Mouse (Mus musculus) liver, postnatal 0 days (tissue): ENCODE results near the gene Inafm1. TPM values are rescaled to one million over a fixed set of nuclear protein-coding genes. Genes with fewer than 3 reads are reported as not detected.

ENCODE experiments used
- ATAC-seq: fragments of 200-750 bp; cut with Nextera tagmentation; 2 replicates; pipeline ENCODE4 v1.8.0; 2017; ENCODE audit warnings: mild to moderate bottlenecking, moderate library complexity
- DNase-seq: peaks from one replicate; pipeline ENCODE4 v3.0.0-alpha.2; 2016
- H3K27ac ChIP-seq: fragments of 300-500 bp; sonication (generic); 2 replicates; pipeline ENCODE4 v1.5.1; 2014; ENCODE audit warnings: antibody characterized with exemption, moderate library complexity, mild to moderate bottlenecking, low read depth
- H3K27me3 ChIP-seq: fragments of 300-500 bp; sonication (generic); 2 replicates; pipeline ENCODE4 v1.6.1; 2014; ENCODE audit warnings: low read length, control low read depth, mixed read lengths; ENCODE audit not compliant: insufficient read depth
- H3K36me3 ChIP-seq: fragments of 300-500 bp; sonication (generic); replicated peaks from 2 replicates; pipeline ENCODE4 v1.6.1; 2014; ENCODE audit warnings: mild to moderate bottlenecking, control low read depth, low read length, moderate library complexity, mixed read lengths; ENCODE audit not compliant: insufficient read depth
- H3K4me1 ChIP-seq: fragments of 300-500 bp; sonication (generic); 2 replicates; pipeline ENCODE4 v1.6.1; 2014; ENCODE audit warnings: antibody characterized with exemption, mild to moderate bottlenecking, control low read depth; ENCODE audit not compliant: insufficient read depth
- H3K4me2 ChIP-seq: fragments of 300-500 bp; sonication (generic); 2 replicates; pipeline ENCODE4 v1.6.1; 2014; ENCODE audit warnings: low read depth, mild to moderate bottlenecking, low read length, moderate library complexity, mixed read lengths
- H3K4me3 ChIP-seq: fragments of 300-500 bp; sonication (generic); 2 replicates; pipeline ENCODE4 v1.5.1; 2014; ENCODE audit warnings: low read depth, low read length
- H3K9ac ChIP-seq: fragments of 300-500 bp; sonication (generic); replicated peaks from 2 replicates; pipeline ENCODE4 v1.6.1; 2014; ENCODE audit warnings: mild to moderate bottlenecking, moderate library complexity
- H3K9me3 ChIP-seq: fragments of 300-500 bp; sonication (generic); 2 replicates; pipeline ENCODE4 v1.6.1; 2016; ENCODE audit warnings: mild to moderate bottlenecking, control low read depth, low read length, mixed read lengths
- CTCF ChIP-seq: sonication (generic); IDR thresholded peaks from 2 replicates; pipeline ENCODE4 v1.5.1; 2016; ENCODE audit warnings: antibody characterized with exemption, low read depth
- EP300 ChIP-seq: IDR thresholded peaks from 2 replicates; pipeline ENCODE4 v1.6.1; 2016; ENCODE audit warnings: antibody characterized with exemption, low read depth, mild to moderate bottlenecking
- WGBS: fragments of 180-500 bp; shearing (Covaris S2); extraction: QIAGEN DNeasy Blood & Tissue Kit; methylation state at CpG from one replicate; pipeline ENCODE4 v1.1.7; 2014; ENCODE audit not compliant: insufficient replicate concordance; 5-methylcytosine and 5-hydroxymethylcytosine counted together
- polyA plus RNA-seq: library from polyadenylated mRNA; unstranded; fragments of >200 nt; fragmentation: Nextera tagmentation; extraction: Ambion mirVana; gene quantifications from 2 replicates; pipeline ENCODE4 v1.2.1, GENCODE M21; 2015

Inafm1 gene
- polyA plus RNA-seq, 1 experiment from 2014 or later, result 7.5 TPM

GRCm38 (mm10) chr7:16313481-16314220, 40.2 kb upstream of the Inafm1 start:
- WGBS, result 5% methylated on average over 55 of the region's 66 CpGs
- Histone ChIP-seq H3K9me3 (no peaks in the 10 kb centered on the region), H3K27ac (peak overlapping the region; percentile 99), H3K9ac (peak overlapping the region; percentile 95), H3K4me1 (peaks cover 41% of the 10 kb centered on the region), H3K4me3 (peak overlapping the region; percentile 81), H3K36me3 (peaks cover 16% of the 10 kb centered on the region), H3K27me3 (peaks cover 2% of the 10 kb centered on the region; the same call in 1 of the 2 replicates), H3K4me2 (peak overlapping the region; percentile 100)
- peak; percentile 89 for DNase-seq
- TF ChIP-seq EP300, result no peak
- no peak; the same call in 1 of the 2 replicates for TF ChIP-seq CTCF
- peak; percentile 60 for ATAC-seq

DNA sequence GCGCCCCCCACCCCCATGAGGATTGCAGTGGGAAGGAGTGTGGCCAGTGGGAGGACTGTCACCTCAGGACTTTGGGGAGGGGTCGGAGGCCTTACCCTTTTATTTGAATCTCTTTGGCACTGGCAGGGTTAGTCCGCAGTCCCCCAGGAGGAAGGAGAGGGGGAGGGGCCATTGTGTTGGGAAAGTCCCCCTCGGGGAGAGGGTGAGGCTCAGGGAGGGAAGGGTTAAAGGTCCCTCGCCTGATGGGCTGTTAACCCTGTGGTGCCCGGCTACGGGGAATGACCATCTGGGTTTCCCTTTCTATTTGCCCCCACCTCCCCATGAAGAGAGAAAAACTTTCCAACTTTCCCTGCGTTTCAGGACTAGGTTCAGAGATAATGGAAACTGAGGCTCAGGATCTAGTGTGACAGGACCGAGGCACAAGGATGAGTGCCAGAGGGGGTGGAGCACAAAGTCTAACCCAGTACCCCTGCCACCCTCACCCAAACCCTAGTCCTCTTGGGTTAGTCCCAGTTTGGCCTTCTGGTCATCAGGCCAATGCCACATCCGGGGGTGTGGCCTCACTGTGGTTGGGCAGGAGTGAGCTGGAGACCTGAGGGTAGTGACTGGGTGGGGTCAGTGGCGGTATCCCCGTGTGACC, 39.4 kb upstream of the Inafm1 start:
- no peaks in the 10 kb centered on the region for H3K9me3 ChIP-seq
- TF ChIP-seq EP300 (0 out of 2 replicates have a peak, but pooled peaks have one; percentile 5), CTCF (no peak)
- peaks cover 13% of the 10 kb centered on the region for H3K36me3 ChIP-seq
- H3K27me3 ChIP-seq, result peaks cover 2% of the 10 kb centered on the region; the same call in 1 of the 2 replicates
- peak overlapping the region; percentile 100 for H3K4me2 ChIP-seq
- ATAC-seq (peak; percentile 30), DNase-seq (peak; percentile 78)
- H3K27ac ChIP-seq, result peak overlapping the region; percentile 99
- peaks cover 45% of the 10 kb centered on the region for H3K4me1 ChIP-seq
- WGBS, result 0% methylated on average over 12 of the region's 12 CpGs
- H3K4me3 ChIP-seq, result peak overlapping the region; percentile 81
- peak overlapping the region; percentile 95 for H3K9ac ChIP-seq

DNA sequence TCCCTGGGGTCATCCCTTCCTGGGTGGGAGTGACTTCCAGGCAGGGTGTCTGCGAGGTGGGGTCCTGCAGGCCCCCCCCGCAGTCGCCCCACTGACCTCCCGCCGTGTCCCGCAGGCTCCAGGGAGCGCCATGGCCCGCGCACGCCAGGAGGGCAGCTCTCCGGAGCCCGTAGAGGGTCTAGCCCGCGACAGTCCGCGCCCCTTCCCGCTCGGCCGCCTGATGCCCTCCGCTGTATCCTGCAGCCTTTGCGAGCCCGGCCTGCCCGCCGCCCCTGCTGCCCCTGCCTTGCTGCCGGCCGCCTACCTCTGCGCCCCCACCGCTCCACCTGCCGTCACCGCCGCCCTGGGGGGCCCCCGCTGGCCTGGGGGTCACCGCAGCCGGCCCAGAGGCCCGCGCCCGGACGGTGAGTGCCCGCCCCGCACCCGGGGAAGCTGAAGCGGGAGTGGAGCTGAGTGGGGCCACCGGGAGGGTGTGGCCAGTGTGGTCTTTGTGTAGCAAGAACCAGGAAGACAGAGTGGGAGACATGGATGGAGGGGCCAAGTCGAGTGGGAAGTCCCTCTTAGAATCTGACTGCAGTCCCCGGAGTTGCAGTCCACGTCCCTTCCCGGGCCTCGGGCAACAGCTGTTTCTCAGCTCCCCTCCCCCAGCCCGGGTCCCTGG, 38.7 kb upstream of the Inafm1 start:
- H3K9me3 ChIP-seq, result no peaks in the 10 kb centered on the region
- ATAC-seq (no peak), DNase-seq (peak; percentile 58)
- 3% methylated on average over 33 of the region's 49 CpGs for WGBS
- H3K27me3 ChIP-seq, result peaks cover 2% of the 10 kb centered on the region; the same call in 1 of the 2 replicates
- peaks cover 45% of the 10 kb centered on the region for H3K4me1 ChIP-seq
- H3K4me3 ChIP-seq, result peak overlapping the region; percentile 81
- H3K27ac ChIP-seq, result peak overlapping the region; percentile 99
- H3K4me2 ChIP-seq, result peak overlapping the region; percentile 100
- TF ChIP-seq EP300 (no peak), CTCF (no peak)
- peaks cover 6% of the 10 kb centered on the region for H3K36me3 ChIP-seq
- peak overlapping the region; percentile 95 for H3K9ac ChIP-seq

DNA sequence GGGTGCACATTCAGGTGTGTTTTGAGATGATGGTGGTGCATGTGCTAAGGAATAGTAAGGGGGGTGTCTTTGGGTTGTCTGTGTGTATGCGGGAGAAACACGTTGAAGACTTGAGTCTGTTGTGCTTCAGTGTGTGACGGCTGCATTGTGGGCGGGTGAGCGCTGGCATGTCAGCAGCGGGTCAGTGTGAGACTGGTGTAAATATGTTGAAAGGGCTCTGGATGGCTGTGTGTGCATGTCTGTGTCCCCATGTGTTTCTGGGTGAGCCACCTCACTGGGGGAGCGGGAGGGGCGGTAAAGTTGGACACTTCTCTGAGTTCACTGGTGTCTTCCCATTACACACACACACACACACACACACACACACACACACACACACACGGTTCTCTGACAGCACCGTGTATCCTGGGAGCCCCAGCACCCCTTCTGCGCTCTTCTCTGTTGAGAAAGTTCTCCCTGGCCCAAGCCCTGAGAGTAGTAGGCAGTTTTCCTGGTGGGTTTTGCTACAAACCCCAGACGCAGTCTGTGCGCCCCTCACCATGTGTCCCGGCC, 38.1 kb upstream of the Inafm1 start:
- Histone ChIP-seq H3K4me1 (peaks cover 45% of the 10 kb centered on the region), H3K27ac (peak overlapping the region; percentile 99), H3K36me3 (peaks cover under 1% of the 10 kb centered on the region; the same call in 1 of the 2 replicates), H3K4me2 (peak overlapping the region; percentile 100), H3K4me3 (peak overlapping the region; percentile 81), H3K9me3 (no peaks in the 10 kb centered on the region), H3K9ac (peak overlapping the region; percentile 95), H3K27me3 (peaks cover 2% of the 10 kb centered on the region; the same call in 1 of the 2 replicates)
- DNase-seq, result peak; percentile 62
- under 1% methylated on average over 14 of the region's 14 CpGs for WGBS
- TF ChIP-seq CTCF, result no peak
- no peak for TF ChIP-seq EP300
- ATAC-seq, result no peak

GRCm38 (mm10) chr7:16310521-16311452, 37.4 kb upstream of the Inafm1 start:
- peak overlapping the region; percentile 100 for H3K4me2 ChIP-seq
- TF ChIP-seq EP300, result no peak
- no peak for TF ChIP-seq CTCF
- DNase-seq, result peak; percentile 70
- peak overlapping the region; percentile 99 for H3K27ac ChIP-seq
- H3K9ac ChIP-seq, result peak overlapping the region; percentile 95
- H3K4me1 ChIP-seq, result peaks cover 45% of the 10 kb centered on the region
- no peak for ATAC-seq
- no peaks in the 10 kb centered on the region for H3K9me3 ChIP-seq
- under 1% methylated on average over 27 of the region's 31 CpGs for WGBS
- no peaks in the 10 kb centered on the region for H3K36me3 ChIP-seq
- peak overlapping the region; percentile 81 for H3K4me3 ChIP-seq
- H3K27me3 ChIP-seq, result peaks cover 2% of the 10 kb centered on the region; the same call in 1 of the 2 replicates
